Mouse (Mus musculus) neural tube, embryonic 12.5 days (tissue): Measurements from ENCODE around the gene Arpc2. TPM values are rescaled to one million over a fixed set of nuclear protein-coding genes. Genes with fewer than 3 reads are reported as not detected.

Experiments used
- ATAC-seq: fragments of 200-750 bp; cut with Nextera tagmentation; 2 replicates; pipeline ENCODE4 v1.8.0; 2017; ENCODE audit warnings: low read depth, mild to moderate bottlenecking, moderate TSS enrichment, moderate library complexity; ENCODE audit not compliant: low FRiP score
- H3K27ac ChIP-seq: fragments of 300-500 bp; sonication (generic); 2 replicates; pipeline ENCODE4 v1.5.1; 2016
- H3K27me3 ChIP-seq: fragments of 300-500 bp; sonication (generic); replicated peaks from 2 replicates; pipeline ENCODE4 v1.6.1; 2016; ENCODE audit warnings: mild to moderate bottlenecking
- H3K36me3 ChIP-seq: fragments of 300-500 bp; sonication (generic); 2 replicates; pipeline ENCODE4 v1.6.1; 2016; ENCODE audit warnings: mild to moderate bottlenecking
- H3K4me1 ChIP-seq: fragments of 300-500 bp; sonication (generic); 2 replicates; pipeline ENCODE4 v1.6.1; 2016
- H3K4me2 ChIP-seq: fragments of 300-500 bp; sonication (generic); replicated peaks from 2 replicates; pipeline ENCODE4 v1.6.1; 2016; ENCODE audit warnings: mild to moderate bottlenecking
- H3K4me3 ChIP-seq: fragments of 300-500 bp; sonication (generic); 2 replicates; pipeline ENCODE4 v1.5.1; 2016
- H3K9ac ChIP-seq: fragments of 300-500 bp; sonication (generic); 2 replicates; pipeline ENCODE4 v1.6.1; 2016; ENCODE audit warnings: mild to moderate bottlenecking
- H3K9me3 ChIP-seq: fragments of 300-500 bp; sonication (generic); 2 replicates; pipeline ENCODE4 v1.6.1; 2016; ENCODE audit warnings: mild to moderate bottlenecking
- WGBS: fragments of 180-500 bp; shearing (Covaris S2); methylation state at CpG from one replicate; pipeline ENCODE4 v1.1.7; 2016; 5-methylcytosine and 5-hydroxymethylcytosine counted together
- polyA plus RNA-seq: library from polyadenylated mRNA; unstranded; fragments of >200 nt; fragmentation: Nextera tagmentation; extraction: Ambion mirVana; gene quantifications from 2 replicates; pipeline ENCODE4 v1.2.1, GENCODE M21; 2016

Gene Arpc2
- 374 and 394 TPM in 2 replicates for polyA plus RNA-seq

GRCm38 (mm10) chr1:74235938-74236589 is at the start of gene Arpc2:
Gene Arpc2, plus strand, starts transcription at chr1:74236084.
- no peaks in the 10 kb centered on the region for H3K9me3 ChIP-seq
- peak within 1 kb of the TSS; percentile 82 for H3K4me2 ChIP-seq
- H3K4me1 ChIP-seq = peaks cover 32% of the 10 kb centered on the region
- H3K27me3 ChIP-seq = no peaks in the 10 kb centered on the region
- peak within 1 kb of the TSS; percentile 93 for H3K9ac ChIP-seq
- peak within 1 kb of the TSS; percentile 70 for H3K27ac ChIP-seq
- peak; percentile 93 for ATAC-seq
- peak within 1 kb of the TSS; percentile 93 for H3K4me3 ChIP-seq
- 2% methylated on average over 45 of the region's 55 CpGs for WGBS
- no peaks in the 10 kb centered on the region for H3K36me3 ChIP-seq

GRCm38 (mm10) chr1:74190471-74190870 is 45.4 kb upstream of the Arpc2 start:
- Histone ChIP-seq H3K27me3 (no peaks in the 10 kb centered on the region), H3K36me3 (no peaks in the 10 kb centered on the region), H3K4me2 (no peak overlapping the region), H3K9ac (no peak overlapping the region), H3K27ac (no peak overlapping the region), H3K4me1 (no peaks in the 10 kb centered on the region), H3K4me3 (no peak overlapping the region), H3K9me3 (no peaks in the 10 kb centered on the region)
- 94% methylated on average over 7 of the region's 7 CpGs for WGBS
- no peak for ATAC-seq

DNA sequence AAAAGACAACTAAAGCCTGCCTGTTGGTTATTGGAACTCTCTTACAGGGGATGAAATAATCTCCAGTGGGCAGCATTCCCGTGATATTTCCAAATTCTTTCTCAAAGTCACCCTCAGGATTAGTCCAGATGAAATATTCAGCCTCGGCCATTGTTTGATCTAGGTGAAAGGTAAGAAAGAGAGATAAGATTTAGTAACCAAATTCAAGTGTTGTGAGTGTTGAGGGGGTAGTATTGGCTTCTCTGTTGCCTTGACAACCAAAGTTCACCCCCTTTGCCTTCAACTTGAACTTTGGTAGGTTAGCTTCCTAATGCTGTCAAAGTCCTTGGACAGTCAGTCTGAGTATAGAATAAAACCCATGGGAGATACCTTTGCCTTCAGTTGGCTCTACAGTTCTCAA is 43.2 kb upstream of the Arpc2 start:
- Histone ChIP-seq H3K4me1 (no peaks in the 10 kb centered on the region), H3K27me3 (no peaks in the 10 kb centered on the region), H3K4me2 (no peak overlapping the region), H3K27ac (no peak overlapping the region), H3K4me3 (no peak overlapping the region), H3K36me3 (no peaks in the 10 kb centered on the region), H3K9me3 (no peaks in the 10 kb centered on the region), H3K9ac (no peak overlapping the region)
- ATAC-seq = no peak
- WGBS = 87% methylated on average over 2 of the region's 2 CpGs

- Histone ChIP-seq H3K36me3 (no peaks in the 10 kb centered on the region), H3K9ac (no peak within 1 kb of the TSS), H3K9me3 (no peaks in the 10 kb centered on the region), H3K4me1 (0 out of 2 replicates have a peak, but pooled peaks cover 4% of the 10 kb centered on the region), H3K27ac (no peak within 1 kb of the TSS), H3K4me2 (no peak within 1 kb of the TSS), H3K27me3 (no peaks in the 10 kb centered on the region), H3K4me3 (no peak within 1 kb of the TSS)
- 68% methylated on average over 8 of the region's 8 CpGs for WGBS
- ATAC-seq = no peak
These were observed 41.4 kb upstream of the Arpc2 start, which contains the start of gene Cxcr1 for GRCm38 (mm10) chr1:74194445-74194844. Gene Cxcr1, minus strand, starts transcription at chr1:74194631.

DNA sequence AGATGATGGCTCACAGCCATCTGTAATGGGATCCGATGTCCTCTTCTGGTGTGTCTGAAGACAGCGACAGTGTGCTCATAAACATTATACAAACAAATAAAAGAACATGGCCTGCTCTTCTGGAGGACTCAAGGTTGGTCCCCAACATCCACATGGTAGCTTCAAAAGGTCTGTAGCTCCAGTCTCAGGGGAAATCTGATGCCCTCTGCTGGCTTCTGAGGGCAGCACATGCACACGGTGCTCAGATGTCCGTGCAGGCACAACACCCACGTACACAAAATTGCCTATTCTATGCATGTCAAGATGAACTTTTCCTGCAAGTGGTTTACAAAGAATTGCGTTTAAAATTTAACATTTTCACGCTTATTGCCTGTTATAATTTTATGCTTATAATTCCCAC is 39.9 kb upstream of the Arpc2 start:
- Histone ChIP-seq H3K9ac (no peak overlapping the region), H3K4me1 (0 out of 2 replicates have a peak, but pooled peaks cover 4% of the 10 kb centered on the region), H3K36me3 (no peaks in the 10 kb centered on the region), H3K9me3 (no peaks in the 10 kb centered on the region), H3K27me3 (no peaks in the 10 kb centered on the region), H3K4me2 (no peak overlapping the region), H3K27ac (no peak overlapping the region), H3K4me3 (no peak overlapping the region)
- no peak for ATAC-seq
- WGBS = 59% methylated on average over 7 of the region's 7 CpGs

GRCm38 (mm10) chr1:74196621-74197419 is 39.1 kb upstream of the Arpc2 start:
- Histone ChIP-seq H3K27me3 (no peaks in the 10 kb centered on the region), H3K9ac (no peak overlapping the region), H3K4me1 (0 out of 2 replicates have a peak, but pooled peaks cover 4% of the 10 kb centered on the region), H3K4me3 (no peak overlapping the region), H3K9me3 (no peaks in the 10 kb centered on the region), H3K27ac (no peak overlapping the region), H3K4me2 (no peak overlapping the region), H3K36me3 (no peaks in the 10 kb centered on the region)
- WGBS = 81% methylated on average over 17 of the region's 17 CpGs
- no peak for ATAC-seq

DNA sequence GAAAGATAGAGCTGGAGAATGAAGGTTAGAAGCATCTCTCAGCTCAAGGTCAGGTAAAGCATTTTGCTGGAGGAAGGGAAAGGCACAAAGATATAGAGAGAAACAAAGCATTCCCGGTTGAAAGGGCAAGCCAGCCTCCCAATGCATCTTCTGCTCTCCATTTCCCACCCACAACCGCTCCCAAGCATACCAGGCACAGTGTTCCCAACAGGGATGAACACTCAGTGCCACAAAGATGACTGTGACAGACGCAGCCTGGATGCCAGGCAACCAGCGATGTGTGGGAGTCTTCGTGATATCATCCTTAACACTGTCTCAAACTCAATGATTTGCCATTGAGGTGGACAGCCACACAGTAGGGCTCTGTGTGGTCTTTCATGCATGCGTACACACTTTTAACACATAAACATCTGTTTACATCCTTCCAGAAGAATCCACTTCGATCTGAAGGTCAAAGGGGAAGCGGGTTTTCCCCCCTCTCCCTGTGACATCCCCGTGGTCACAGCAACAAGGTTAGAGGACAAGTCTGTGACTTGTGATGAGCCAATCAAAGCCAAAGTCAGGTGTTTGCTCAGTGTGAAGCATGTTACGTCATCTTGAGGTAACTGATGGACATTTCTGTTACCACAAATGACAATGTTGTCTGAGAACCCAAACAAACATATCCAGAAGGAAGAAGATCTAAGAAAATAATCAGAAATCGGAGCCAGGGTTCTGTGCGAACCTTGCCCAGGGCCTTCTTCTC is 38.0 kb upstream of the Arpc2 start:
- no peak for ATAC-seq
- H3K4me3 ChIP-seq = no peak overlapping the region
- no peaks in the 10 kb centered on the region for H3K36me3 ChIP-seq
- 0 out of 2 replicates have a peak, but pooled peaks cover 4% of the 10 kb centered on the region for H3K4me1 ChIP-seq
- H3K27ac ChIP-seq = no peak overlapping the region
- H3K27me3 ChIP-seq = no peaks in the 10 kb centered on the region
- H3K9me3 ChIP-seq = no peaks in the 10 kb centered on the region
- no peak overlapping the region for H3K4me2 ChIP-seq
- 86% methylated on average over 12 of the region's 12 CpGs for WGBS
- H3K9ac ChIP-seq = no peak overlapping the region

DNA sequence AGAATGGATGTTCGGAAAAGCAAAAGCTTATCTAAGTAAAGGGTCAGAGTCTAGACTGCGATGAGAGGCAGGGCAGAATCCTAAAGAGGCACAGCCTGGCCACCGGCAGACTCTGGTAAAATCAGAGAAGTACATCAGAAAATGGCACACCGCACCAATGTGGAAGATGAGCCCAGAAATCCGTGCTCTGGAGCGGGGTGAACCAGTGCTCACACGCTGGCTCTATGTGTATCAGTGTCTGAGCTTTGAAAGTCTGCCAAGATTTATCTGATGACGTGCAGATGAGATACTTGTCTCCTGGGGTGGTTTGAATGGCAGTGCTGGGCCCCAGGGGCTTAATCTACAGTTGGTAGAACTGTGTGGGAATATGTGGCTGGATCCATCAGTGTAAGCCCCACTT is 36.8 kb upstream of the Arpc2 start:
- Histone ChIP-seq H3K4me1 (0 out of 2 replicates have a peak, but pooled peaks cover 4% of the 10 kb centered on the region), H3K4me2 (no peak overlapping the region), H3K4me3 (no peak overlapping the region), H3K9me3 (no peaks in the 10 kb centered on the region), H3K27me3 (no peaks in the 10 kb centered on the region), H3K9ac (no peak overlapping the region), H3K27ac (no peak overlapping the region), H3K36me3 (no peaks in the 10 kb centered on the region)
- ATAC-seq = no peak
- WGBS = 85% methylated on average over 8 of the region's 8 CpGs

DNA sequence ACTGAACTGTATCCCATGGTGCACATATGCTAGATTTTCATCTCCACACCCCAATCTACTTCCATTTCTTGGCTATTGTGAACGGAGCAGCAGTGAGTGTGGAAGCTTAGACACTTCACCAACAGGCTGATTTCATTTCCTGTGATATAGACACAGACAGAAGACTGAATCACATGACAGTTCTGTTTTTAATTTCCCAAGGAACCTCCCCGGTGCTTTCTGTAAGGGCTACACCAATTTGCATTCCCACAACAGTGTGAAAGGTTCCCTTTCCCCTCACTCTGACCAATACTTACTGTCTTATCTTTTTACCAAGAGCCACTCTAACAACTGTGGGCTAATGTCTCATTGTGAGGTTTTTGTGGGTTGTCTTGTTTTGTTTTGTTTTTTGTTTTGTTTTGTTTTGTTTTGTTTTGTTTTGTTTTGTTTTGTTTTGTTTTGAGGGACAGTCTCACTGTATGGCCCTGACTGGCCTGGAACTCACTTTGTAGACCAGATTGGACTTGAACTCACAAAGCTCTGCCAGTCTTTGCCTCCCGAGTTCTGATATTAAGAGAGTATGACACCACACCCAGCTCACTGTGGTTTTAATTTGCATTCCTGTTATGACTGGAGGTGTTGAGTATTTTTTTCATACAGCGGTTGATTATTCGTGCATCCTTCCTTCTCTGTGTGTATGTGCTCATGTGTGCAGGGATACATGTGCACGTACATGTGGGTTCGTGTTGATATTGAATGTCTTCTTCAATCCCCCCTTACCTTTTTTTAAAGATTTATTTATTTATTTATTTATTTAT is 34.6 kb upstream of the Arpc2 start:
- WGBS = 89% methylated on average over 7 of the region's 7 CpGs
- Histone ChIP-seq H3K4me3 (no peak overlapping the region), H3K9me3 (no peaks in the 10 kb centered on the region), H3K4me1 (0 out of 2 replicates have a peak, but pooled peaks cover 4% of the 10 kb centered on the region), H3K27me3 (no peaks in the 10 kb centered on the region), H3K36me3 (no peaks in the 10 kb centered on the region), H3K27ac (no peak overlapping the region), H3K9ac (no peak overlapping the region), H3K4me2 (no peak overlapping the region)
- ATAC-seq = no peak

GRCm38 (mm10) chr1:74203457-74203856 is 32.4 kb upstream of the Arpc2 start:
- ATAC-seq = no peak
- H3K4me2 ChIP-seq = no peak overlapping the region
- no peak overlapping the region for H3K27ac ChIP-seq
- H3K4me1 ChIP-seq = 0 out of 2 replicates have a peak, but pooled peaks cover 4% of the 10 kb centered on the region
- no peak overlapping the region for H3K9ac ChIP-seq
- H3K36me3 ChIP-seq = no peaks in the 10 kb centered on the region
- H3K9me3 ChIP-seq = no peaks in the 10 kb centered on the region
- H3K4me3 ChIP-seq = no peak overlapping the region
- WGBS = 65% methylated on average over 5 of the region's 5 CpGs
- no peaks in the 10 kb centered on the region for H3K27me3 ChIP-seq

DNA sequence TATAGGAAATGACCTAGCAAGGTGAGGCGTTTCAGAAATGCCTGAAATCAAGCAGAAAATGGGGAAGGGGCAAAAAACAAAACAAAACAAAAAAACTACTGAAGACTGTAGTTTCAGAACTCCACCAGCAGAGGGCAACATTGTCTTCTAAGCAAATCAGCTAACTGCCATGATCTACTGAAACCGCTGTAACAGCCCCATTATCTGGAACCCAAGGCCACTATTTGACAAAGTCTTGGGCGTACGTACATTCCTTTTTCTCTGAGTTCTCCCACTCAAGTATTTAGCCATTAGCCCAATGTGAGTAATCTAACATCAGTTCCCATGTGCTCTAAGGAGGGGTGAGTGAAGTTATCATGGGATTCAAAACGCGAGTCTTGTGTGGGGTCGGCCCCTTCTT is 30.0 kb upstream of the Arpc2 start:
- ATAC-seq = no peak
- Histone ChIP-seq H3K9ac (no peak overlapping the region), H3K9me3 (no peaks in the 10 kb centered on the region), H3K36me3 (no peaks in the 10 kb centered on the region), H3K27me3 (no peaks in the 10 kb centered on the region), H3K4me3 (no peak overlapping the region), H3K4me2 (no peak overlapping the region), H3K4me1 (no peaks in the 10 kb centered on the region), H3K27ac (no peak overlapping the region)
- 62% methylated on average over 7 of the region's 7 CpGs for WGBS
